Mouse (Mus musculus) MN1 (cell line): ENCODE measurements around the gene Gm867.

Experiments used
- DNase-seq: peaks from one replicate; pipeline ENCODE4 v3.0.0-alpha.2; 2016; ENCODE audit warnings: low spot score

Gene Gm867

DNA sequence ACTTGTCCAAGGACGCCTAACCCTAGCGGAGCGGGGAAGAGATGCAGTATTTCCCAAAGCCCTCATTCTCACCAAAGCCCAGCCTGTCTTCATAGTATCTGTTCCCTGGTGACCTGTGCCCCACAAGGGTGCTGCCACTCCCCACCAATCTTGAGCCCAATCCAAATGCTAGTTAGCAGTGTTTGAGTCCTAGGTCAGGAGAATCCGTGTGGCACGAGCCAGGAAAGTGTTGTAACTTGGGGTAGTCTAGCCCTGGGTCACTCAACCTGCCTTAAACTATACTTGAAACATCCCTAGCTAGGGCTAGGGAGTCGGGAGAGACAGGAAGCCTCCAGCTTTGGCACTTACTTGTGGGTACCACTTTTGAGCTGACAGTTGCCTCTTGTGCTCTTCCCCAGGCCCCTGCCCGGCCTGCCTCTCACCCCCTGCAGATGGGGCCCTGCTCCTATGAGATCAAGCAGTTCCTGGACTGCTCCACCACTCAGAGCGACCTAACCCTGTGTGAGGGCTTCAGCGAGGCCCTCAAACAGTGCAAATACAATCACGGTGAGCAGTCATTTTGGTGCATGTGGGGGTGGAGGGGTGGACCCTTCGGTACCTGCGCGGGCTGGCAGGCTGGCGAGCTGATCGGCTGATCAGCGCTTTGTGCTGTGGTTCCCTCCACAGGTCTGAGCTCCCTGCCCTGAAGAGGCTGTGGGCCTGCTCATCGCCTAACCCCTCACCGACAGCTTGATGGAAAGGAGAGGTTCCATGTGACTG, 3.4 kb downstream of the Gm867 start:
- DNase-seq = peak; percentile 26

DNA sequence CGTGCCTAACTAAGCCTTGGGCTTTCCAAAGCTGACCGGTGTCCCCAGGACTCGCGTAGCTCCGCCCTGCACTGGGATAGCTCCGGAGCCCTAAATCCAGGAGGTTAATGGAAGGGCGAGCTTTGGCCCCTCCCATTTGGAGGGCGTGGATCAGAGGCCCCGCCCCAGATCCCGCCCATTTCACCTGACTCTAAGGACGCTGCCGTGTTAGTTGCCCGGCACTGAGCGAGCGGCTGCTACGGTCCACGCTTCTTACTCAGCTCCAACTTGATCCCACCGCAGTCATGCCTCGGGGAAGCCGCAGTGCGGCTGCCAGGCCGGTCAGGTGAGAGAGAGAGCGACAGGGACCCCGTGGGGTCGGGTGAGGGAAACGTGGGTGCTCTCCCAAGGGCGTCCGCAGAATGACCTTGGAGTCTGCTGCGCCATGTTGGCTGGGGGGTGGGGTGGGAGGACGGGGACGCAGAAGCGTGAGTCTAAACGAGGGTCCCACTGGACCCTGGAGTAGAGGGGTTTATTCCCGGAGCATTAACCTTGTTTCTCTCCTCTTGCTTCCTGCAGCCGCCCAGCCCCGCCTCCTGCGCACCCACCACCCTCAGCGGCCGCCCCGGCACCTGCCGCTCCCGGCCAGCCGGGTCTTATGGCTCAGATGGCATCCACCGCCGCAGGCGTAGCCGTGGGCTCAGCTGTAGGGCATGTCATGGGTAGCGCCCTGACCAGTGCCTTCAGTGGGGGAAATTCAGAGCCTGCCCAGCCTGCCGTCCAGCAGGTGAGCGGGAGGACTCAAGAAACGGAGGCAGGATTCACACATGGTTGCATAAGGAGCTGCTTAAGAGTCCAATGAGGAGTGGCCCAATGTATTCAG, 4.6 kb downstream of the Gm867 start, which contains the start of gene Mmp11:
TSS of gene Mmp11 (minus strand) at position 817 of the 862 bp plus-strand sequence.
- DNase-seq = peak; percentile 88

DNA sequence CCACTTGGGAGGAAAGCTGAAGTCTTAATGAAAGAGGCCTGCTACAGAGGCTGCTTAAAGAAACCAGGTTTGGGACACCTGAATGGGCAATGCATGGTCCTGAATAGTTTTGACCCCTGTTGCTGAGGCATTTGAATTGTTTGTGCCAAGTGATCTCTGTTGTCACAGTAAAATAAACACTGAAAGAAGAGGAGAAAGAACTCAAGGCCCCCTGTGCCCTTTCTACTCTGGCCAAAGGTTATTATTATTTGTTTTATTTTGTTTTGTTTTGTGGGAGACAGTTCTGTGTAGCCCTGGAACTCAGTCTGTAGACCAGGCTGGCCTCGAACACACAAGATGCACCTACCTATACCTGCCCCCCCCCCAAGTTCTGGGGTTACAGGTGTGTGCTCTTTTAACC, 5.5 kb downstream of the Gm867 start:
- no peak for DNase-seq

GRCm38 (mm10) chr10:75932891-75933290, 7.6 kb downstream of the Gm867 start, which contains the start of gene Chchd10:
Chchd10 (plus strand) TSS chr10:75933130.
- DNase-seq = peak; percentile 28

DNA sequence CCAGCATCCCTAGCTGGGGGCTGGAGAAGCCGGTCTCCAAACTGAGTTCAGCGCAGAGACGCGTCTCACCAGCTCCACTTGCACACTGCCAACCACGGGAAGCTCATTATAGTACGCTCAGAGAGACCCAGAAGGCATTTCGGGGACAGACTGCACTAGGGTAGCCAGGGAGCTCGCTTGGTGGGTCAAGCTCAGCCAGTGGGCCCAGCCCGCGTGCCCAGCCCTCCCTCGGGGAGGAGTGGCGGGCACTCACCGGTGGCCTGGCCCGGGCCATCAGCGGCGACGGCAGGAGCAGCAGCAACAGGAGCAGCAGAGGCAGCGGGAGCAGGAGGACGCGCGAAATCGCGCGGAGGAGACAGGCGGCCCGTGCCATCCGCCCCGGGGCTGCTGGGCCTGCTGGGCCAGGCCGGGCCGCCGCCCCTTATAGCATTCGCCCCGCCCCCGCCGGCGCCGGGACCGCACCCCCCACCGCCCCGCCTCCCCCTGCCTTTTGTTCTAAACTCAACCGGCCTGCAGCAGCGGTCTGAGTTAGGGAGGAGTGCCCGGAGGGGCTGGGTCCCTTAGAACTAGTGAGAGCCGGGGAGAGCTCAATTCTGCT, 8.3 kb downstream of the Gm867 start:
- DNase-seq = peak; percentile 72

DNA sequence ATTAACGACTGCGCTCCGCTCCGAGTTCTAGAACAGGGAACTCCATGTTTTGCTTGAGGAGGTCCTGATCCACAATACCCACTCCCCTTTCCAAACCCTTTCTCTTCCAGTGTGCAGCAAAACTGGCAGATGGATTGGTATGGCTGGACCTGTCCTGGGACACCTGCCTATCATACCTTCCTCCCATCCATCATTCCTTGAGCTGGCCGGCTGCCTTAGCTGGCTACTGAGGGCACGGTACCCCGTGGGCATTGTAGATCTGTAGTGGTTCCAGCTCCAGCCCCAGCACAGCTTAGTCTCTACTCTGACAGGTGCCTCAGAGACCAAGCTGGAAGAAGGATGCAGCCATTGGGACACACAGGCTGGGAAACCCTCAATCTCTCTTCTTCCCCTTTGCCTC, 9.2 kb downstream of the Gm867 start:
- no peak for DNase-seq

DNA sequence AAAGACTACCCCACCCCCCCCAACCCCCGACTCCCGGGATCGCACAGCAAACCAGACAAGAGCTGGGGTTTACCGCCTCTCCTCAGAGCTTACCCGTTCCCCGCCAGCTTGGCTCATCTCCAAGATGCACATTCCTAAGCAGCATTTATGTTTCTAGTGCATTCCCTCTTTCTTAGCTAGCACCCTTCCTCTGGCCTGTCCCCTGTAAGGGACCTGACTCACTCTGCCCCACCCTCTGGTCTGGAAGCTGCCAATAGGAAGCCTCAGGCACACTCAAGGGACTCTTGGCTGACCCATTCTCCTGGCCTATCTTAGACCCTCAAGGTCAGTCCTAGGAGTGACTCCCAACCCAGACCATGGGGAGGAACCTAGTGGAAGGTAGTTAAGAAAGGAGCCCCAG, 10.2 kb downstream of the Gm867 start:
- DNase-seq = peak; percentile 37

GRCm38 (mm10) chr10:75926396-75926795, 14.1 kb downstream of the Gm867 start:
- DNase-seq = no peak

- no peak for DNase-seq
Observed at GRCm38 (mm10) chr10:75924324-75924723, 16.1 kb downstream of the Gm867 start.

- peak; percentile 24 for DNase-seq
Observed at GRCm38 (mm10) chr10:75921726-75922560, 18.5 kb downstream of the Gm867 start.

- peak; percentile 96 for DNase-seq
Observed at GRCm38 (mm10) chr10:75921026-75921725, 19.3 kb downstream of the Gm867 start, which contains the start of gene Smarcb1. Smarcb1 (minus strand) TSS chr10:75921617.

GRCm38 (mm10) chr10:75919026-75919425, 21.4 kb downstream of the Gm867 start:
- DNase-seq = no peak

- DNase-seq = no peak
Observed at GRCm38 (mm10) chr10:75916840-75917239, 23.6 kb downstream of the Gm867 start.

DNA sequence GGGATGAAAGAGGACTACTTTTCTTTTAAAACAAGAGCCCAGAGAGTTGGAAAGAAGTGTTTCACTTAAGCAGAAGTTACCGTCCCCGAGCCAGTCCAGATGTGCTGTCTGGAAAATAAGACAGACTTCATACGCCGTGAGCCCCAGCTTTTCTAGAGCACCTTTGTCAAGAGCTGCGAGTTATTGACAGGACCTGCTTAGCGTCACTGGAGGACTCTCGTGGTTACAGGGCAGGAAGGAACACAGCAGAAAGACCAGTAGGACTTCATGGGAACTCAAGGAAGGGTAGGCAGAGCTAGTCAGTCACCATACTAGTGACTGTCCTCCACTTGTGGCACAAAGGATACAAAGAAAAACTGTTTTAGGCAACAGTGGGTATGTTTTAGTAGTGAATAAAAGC, 24.9 kb downstream of the Gm867 start:
- no peak for DNase-seq

DNA sequence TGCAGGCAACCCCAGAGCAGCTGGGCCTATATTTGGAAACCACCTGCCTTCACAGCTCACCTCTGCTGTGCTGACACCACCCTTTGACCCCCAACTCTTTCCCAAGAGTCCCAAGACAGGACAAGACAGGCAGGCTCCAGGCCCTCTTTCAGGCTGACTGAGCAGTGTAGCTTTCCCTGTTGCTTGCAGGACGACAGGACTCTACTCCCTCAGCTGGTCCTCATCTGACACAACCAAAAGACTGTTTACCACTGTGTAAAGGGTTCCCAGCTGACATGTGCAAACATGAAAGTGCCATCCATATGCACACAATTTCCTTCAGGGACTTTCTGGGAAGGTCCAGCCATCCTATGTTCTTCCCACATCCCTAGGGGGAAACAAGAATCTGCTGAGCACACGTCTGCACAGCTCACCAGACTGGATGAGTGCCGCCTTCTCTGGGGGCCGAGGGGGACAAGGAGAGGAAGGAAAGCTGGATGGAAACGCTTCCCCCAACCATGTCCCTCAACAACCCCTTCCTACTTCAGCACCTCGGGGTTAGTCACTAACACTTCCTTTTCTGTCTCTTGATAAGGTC, 27.4 kb downstream of the Gm867 start:
- DNase-seq = no peak

GRCm38 (mm10) chr10:75910698-75911097, 29.8 kb downstream of the Gm867 start:
- no peak for DNase-seq

DNA sequence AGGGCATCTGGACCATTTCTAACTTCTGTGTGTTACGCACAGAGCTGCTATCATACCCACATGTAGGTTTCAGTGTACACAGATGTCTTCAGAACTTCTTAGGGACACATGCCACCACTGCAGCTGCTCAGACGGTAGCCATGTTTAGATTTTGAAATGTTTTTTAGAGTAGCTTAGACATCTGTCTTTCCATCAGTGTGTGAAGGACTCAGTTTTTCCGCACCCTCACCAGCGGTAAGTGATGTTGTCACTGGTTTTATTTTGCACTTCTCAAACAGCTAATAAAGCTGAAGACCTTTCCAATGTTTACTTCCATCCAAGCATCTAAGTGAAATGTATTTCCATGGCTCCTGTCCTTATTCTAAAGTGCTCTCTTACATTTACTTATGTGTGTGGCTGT, 33.6 kb downstream of the Gm867 start:
- DNase-seq = no peak

GRCm38 (mm10) chr10:75904391-75904790, 36.1 kb downstream of the Gm867 start:
- DNase-seq = no peak

DNA sequence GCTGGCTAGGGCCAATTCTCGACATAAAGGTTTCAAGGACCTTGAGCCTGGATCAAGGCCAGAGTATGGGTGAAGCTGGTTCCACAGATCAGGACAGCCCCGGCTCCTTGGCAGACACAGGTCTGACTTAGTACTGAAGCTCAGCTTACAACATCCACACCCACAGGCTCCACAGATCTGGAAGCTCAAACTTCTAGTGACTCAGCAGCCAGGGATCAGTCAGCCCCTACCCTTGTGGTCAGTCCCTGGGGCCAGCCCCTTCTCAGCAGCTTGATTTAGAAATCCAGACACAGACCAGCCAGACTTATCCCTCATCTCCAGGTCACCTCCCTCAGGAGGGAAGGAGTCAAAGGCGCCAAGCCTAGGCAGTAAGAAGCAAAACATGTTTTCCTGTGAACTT, 41.6 kb downstream of the Gm867 start:
- DNase-seq = peak; percentile 84

- DNase-seq = no peak
Observed at GRCm38 (mm10) chr10:75898039-75898564, 42.4 kb downstream of the Gm867 start.
